Mouse (Mus musculus): ENCODE measurements at regions not wholly inside any gene's neighbourhood (a gene's known extent, or its start where the extent isn't known, plus 50 kb on each side); places are given as distances from the start of the nearest gene placed in this dataset.

DNA sequence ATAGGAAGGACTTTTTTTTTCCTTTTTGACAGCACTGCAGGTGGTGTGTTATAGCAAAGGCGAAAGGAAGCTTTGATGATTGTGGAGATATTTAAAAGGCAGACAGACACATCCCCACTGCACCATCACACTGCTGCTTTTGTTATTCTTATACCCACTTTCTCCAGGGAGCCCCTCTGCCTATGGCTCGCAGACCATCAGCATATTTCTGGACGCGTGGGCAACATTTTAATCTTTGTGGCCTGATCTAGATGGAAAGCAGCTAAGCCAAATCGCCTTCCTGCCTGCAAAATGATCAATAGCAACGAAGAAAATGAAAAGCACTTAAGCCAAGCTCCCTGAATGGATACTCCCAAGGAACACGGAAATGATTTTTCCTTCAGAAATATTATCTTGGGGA is 1054.0 kb downstream of the Synb start:
- DNase-seq: no peak
- H3K4me2 ChIP-seq: no peak overlapping the region
- H3K9ac ChIP-seq: no peak overlapping the region
- H3K4me1 ChIP-seq (replicated peaks): no peaks in the 10 kb centered on the region
- WGBS (ENCODE audit: insufficient replicate concordance): 69% methylated on average over 7 of the region's 7 CpGs
- H3K4me3 ChIP-seq (replicated peaks): no peak overlapping the region
- no peak for ATAC-seq (ENCODE audit: low read depth)
- no peak overlapping the region for H3K27ac ChIP-seq
- H3K9me3 ChIP-seq (replicated peaks): no peaks in the 10 kb centered on the region
- no peaks in the 10 kb centered on the region for H3K27me3 ChIP-seq
- H3K36me3 ChIP-seq: no peaks in the 10 kb centered on the region

DNA sequence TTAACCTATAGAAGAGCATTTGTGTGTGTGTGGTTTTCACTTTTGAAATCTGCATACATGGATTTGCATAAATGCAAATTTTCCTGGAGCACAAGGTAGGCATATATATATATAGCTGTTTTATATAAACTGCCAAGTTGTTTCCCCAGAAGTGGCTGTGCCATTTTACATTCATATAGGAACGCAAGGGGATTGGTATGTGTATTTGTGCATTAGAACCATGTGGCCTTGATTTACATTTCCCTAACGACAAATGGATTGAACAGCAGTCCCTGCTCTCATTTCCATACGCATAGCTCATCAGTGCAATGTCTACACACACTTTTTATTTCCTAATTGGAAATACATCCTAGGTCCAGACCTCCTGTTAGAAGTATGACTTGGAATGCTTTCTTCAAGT is 1069.9 kb downstream of the Synb start:
- Histone ChIP-seq H3K4me1 (replicated peaks) (no peaks in the 10 kb centered on the region), H3K4me2 (no peak overlapping the region), H3K4me3 (replicated peaks) (no peak overlapping the region), H3K9me3 (replicated peaks) (no peaks in the 10 kb centered on the region), H3K36me3 (no peaks in the 10 kb centered on the region), H3K9ac (no peak overlapping the region), H3K27me3 (no peaks in the 10 kb centered on the region), H3K27ac (no peak overlapping the region)
- ATAC-seq (ENCODE audit: low read depth): no peak
- WGBS (ENCODE audit: insufficient replicate concordance): 52% methylated on average over 3 of the region's 3 CpGs
- no peak for DNase-seq

GRCm38 (mm10) chr14:68219025-68219595 is 1075.0 kb downstream of the Synb start:
- no peak for DNase-seq
- Histone ChIP-seq H3K4me3 (replicated peaks) (no peak overlapping the region), H3K4me2 (no peak overlapping the region), H3K9ac (no peak overlapping the region), H3K36me3 (no peaks in the 10 kb centered on the region), H3K9me3 (replicated peaks) (no peaks in the 10 kb centered on the region; the same call in 1 of the 2 replicates), H3K27me3 (no peaks in the 10 kb centered on the region), H3K27ac (no peak overlapping the region), H3K4me1 (replicated peaks) (no peaks in the 10 kb centered on the region)
- 60% methylated on average over 9 of the region's 9 CpGs for WGBS (ENCODE audit: insufficient replicate concordance)
- ATAC-seq (ENCODE audit: low read depth): no peak

DNA sequence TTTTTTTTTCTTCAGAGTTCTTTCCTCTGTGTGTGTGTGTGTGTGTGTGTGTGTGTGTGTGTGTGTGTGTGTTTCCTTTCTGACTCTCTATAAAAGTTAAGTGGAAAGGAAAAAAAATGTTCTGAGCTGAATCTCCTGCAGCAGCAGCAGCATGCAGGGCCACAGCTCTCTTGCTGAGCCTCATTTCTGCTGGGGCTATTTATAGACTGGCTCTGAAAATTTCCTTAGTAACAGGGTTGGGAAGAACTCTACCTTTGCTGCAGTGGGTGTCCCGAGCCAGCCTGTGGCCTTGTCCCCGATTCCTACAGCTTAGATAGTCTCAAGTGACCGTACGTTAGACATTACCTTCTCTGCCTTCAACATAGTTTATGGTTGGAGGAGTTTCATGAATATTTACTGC is 1075.6 kb downstream of the Synb start:
- Histone ChIP-seq H3K4me2 (no peak overlapping the region), H3K9me3 (replicated peaks) (no peaks in the 10 kb centered on the region; the same call in 1 of the 2 replicates), H3K4me1 (replicated peaks) (no peaks in the 10 kb centered on the region), H3K9ac (no peak overlapping the region), H3K36me3 (no peaks in the 10 kb centered on the region), H3K4me3 (replicated peaks) (no peak overlapping the region), H3K27me3 (no peaks in the 10 kb centered on the region), H3K27ac (no peak overlapping the region)
- WGBS (ENCODE audit: insufficient replicate concordance): 55% methylated on average over 4 of the region's 4 CpGs
- ATAC-seq (ENCODE audit: low read depth) (no peak), DNase-seq (no peak)

GRCm38 (mm10) chr14:68217986-68218385 is 1076.1 kb downstream of the Synb start:
- 57% methylated on average over 6 of the region's 6 CpGs for WGBS (ENCODE audit: insufficient replicate concordance)
- no peak for DNase-seq
- Histone ChIP-seq H3K36me3 (no peaks in the 10 kb centered on the region), H3K4me2 (no peak overlapping the region), H3K4me3 (replicated peaks) (no peak overlapping the region), H3K9me3 (replicated peaks) (no peaks in the 10 kb centered on the region; the same call in 1 of the 2 replicates), H3K4me1 (replicated peaks) (no peaks in the 10 kb centered on the region), H3K27me3 (no peaks in the 10 kb centered on the region), H3K9ac (no peak overlapping the region), H3K27ac (no peak overlapping the region)
- ATAC-seq (ENCODE audit: low read depth): no peak

DNA sequence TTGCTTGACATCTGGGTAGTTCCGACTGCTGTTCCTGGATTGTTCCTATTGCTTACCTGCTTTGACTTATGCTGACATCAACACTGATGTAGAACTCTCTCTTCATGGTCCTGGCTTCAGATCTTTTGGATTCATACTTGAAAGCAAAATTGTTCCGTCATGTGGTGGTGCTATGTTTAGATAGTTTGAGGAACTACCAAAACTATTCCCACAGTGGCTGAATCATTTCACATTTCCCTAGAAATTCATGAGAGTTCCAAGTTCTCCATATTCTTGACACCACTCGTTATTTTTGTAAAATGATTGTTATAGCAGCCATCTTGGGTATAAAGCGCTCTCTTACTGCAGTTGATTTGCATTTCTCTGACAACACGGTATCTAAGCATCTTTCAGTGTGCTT is 1080.2 kb downstream of the Synb start:
- Histone ChIP-seq H3K9me3 (replicated peaks) (no peaks in the 10 kb centered on the region; the same call in 1 of the 2 replicates), H3K9ac (no peak overlapping the region), H3K4me3 (replicated peaks) (no peak overlapping the region), H3K27me3 (no peaks in the 10 kb centered on the region), H3K4me2 (no peak overlapping the region), H3K36me3 (no peaks in the 10 kb centered on the region), H3K27ac (no peak overlapping the region), H3K4me1 (replicated peaks) (no peaks in the 10 kb centered on the region)
- DNase-seq (no peak), ATAC-seq (ENCODE audit: low read depth) (no peak)
- 71% methylated on average over 5 of the region's 5 CpGs for WGBS (ENCODE audit: insufficient replicate concordance)

GRCm38 (mm10) chr14:68198802-68199201 is 1095.3 kb downstream of the Synb start:
- no peak overlapping the region for H3K4me2 ChIP-seq
- WGBS (ENCODE audit: insufficient replicate concordance): 5% methylated on average over 8 of the region's 8 CpGs
- H3K36me3 ChIP-seq: no peaks in the 10 kb centered on the region
- no peak for ATAC-seq (ENCODE audit: low read depth)
- no peak overlapping the region for H3K9ac ChIP-seq
- H3K27ac ChIP-seq: no peak overlapping the region
- H3K4me3 ChIP-seq (replicated peaks): no peak overlapping the region
- no peak for DNase-seq
- H3K27me3 ChIP-seq: no peaks in the 10 kb centered on the region
- no peaks in the 10 kb centered on the region for H3K4me1 ChIP-seq (replicated peaks)
- H3K9me3 ChIP-seq (replicated peaks): no peaks in the 10 kb centered on the region

DNA sequence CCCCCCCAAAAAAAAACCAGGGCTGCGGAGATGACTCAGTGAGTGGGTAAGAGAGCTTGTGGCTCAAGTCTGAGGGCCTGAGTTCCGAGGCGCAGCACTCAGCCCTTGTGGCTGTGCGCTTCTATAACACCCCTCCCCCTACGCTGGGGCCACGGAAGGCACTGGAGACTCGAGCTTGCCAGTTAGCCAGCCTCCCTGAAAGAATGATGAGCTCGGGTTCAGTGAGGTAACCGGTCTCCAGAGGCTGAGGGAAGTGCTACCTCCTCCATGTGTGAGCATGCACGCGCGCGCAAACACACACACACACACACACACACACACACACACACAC is 1096.7 kb downstream of the Synb start:
- ATAC-seq (ENCODE audit: low read depth) (no peak), DNase-seq (no peak)
- 8% methylated on average over 12 of the region's 13 CpGs for WGBS (ENCODE audit: insufficient replicate concordance)
- no peak overlapping the region for H3K9ac ChIP-seq
- no peaks in the 10 kb centered on the region for H3K4me1 ChIP-seq (replicated peaks)
- H3K9me3 ChIP-seq (replicated peaks): no peaks in the 10 kb centered on the region
- H3K36me3 ChIP-seq: no peaks in the 10 kb centered on the region
- no peak overlapping the region for H3K27ac ChIP-seq
- no peak overlapping the region for H3K4me3 ChIP-seq (replicated peaks)
- no peaks in the 10 kb centered on the region for H3K27me3 ChIP-seq
- no peak overlapping the region for H3K4me2 ChIP-seq

- Histone ChIP-seq H3K27me3 (no peaks in the 10 kb centered on the region), H3K4me3 (replicated peaks) (no peak overlapping the region), H3K4me2 (no peak overlapping the region), H3K4me1 (replicated peaks) (no peaks in the 10 kb centered on the region), H3K9me3 (replicated peaks) (no peaks in the 10 kb centered on the region), H3K36me3 (no peaks in the 10 kb centered on the region), H3K9ac (no peak overlapping the region), H3K27ac (no peak overlapping the region)
- DNase-seq (no peak), ATAC-seq (ENCODE audit: low read depth) (no peak)
- 41% methylated on average over 9 of the region's 9 CpGs for WGBS (ENCODE audit: insufficient replicate concordance)
These were observed 1097.2 kb downstream of the Synb start for GRCm38 (mm10) chr14:68196762-68197469.

- Histone ChIP-seq H3K4me2 (no peak overlapping the region), H3K9ac (no peak overlapping the region), H3K4me3 (replicated peaks) (no peak overlapping the region), H3K9me3 (replicated peaks) (no peaks in the 10 kb centered on the region), H3K27me3 (no peaks in the 10 kb centered on the region), H3K36me3 (no peaks in the 10 kb centered on the region), H3K27ac (no peak overlapping the region), H3K4me1 (replicated peaks) (no peaks in the 10 kb centered on the region)
- ATAC-seq (ENCODE audit: low read depth): no peak
- DNase-seq: no peak
- WGBS (ENCODE audit: insufficient replicate concordance): 63% methylated on average over 9 of the region's 9 CpGs
These were observed 1097.9 kb downstream of the Synb start for GRCm38 (mm10) chr14:68196201-68196600.

- Histone ChIP-seq H3K4me1 (replicated peaks) (no peaks in the 10 kb centered on the region), H3K9me3 (replicated peaks) (no peaks in the 10 kb centered on the region), H3K27ac (no peak overlapping the region), H3K4me2 (no peak overlapping the region), H3K27me3 (no peaks in the 10 kb centered on the region), H3K4me3 (replicated peaks) (no peak overlapping the region), H3K9ac (no peak overlapping the region), H3K36me3 (no peaks in the 10 kb centered on the region)
- WGBS (ENCODE audit: insufficient replicate concordance): 54% methylated on average over 4 of the region's 4 CpGs
- ATAC-seq (ENCODE audit: low read depth) (no peak), DNase-seq (no peak)
These were observed 1104.2 kb downstream of the Synb start for GRCm38 (mm10) chr14:68189876-68190275.

GRCm38 (mm10) chr14:68188325-68188724 is 1105.8 kb downstream of the Synb start:
- no peaks in the 10 kb centered on the region for H3K27me3 ChIP-seq
- no peaks in the 10 kb centered on the region for H3K9me3 ChIP-seq (replicated peaks)
- H3K4me2 ChIP-seq: no peak overlapping the region
- WGBS (ENCODE audit: insufficient replicate concordance): 58% methylated on average over 5 of the region's 5 CpGs
- H3K4me1 ChIP-seq (replicated peaks): no peaks in the 10 kb centered on the region
- H3K4me3 ChIP-seq (replicated peaks): no peak overlapping the region
- H3K36me3 ChIP-seq: no peaks in the 10 kb centered on the region
- H3K27ac ChIP-seq: no peak overlapping the region
- H3K9ac ChIP-seq: no peak overlapping the region
- ATAC-seq (ENCODE audit: low read depth): no peak
- DNase-seq: no peak

All from liver, embryonic 13.5 days (tissue).